Mouse (Mus musculus) adrenal gland, adult (tissue): ENCODE data around the gene 2900026A02Rik.
A peak's percentile ranks its signal among the peaks of the same experiment; 100 is the strongest.

Experiments used
- DNase-seq, 2 experiments: peaks; one replicate each; pipeline ENCODE4 v3.0.0; 2022 to 2023; ENCODE audit warnings: low spot score in 1 of 2; ENCODE audit not compliant: inconsistent age in 2 of 2

The 2900026A02Rik gene

DNA sequence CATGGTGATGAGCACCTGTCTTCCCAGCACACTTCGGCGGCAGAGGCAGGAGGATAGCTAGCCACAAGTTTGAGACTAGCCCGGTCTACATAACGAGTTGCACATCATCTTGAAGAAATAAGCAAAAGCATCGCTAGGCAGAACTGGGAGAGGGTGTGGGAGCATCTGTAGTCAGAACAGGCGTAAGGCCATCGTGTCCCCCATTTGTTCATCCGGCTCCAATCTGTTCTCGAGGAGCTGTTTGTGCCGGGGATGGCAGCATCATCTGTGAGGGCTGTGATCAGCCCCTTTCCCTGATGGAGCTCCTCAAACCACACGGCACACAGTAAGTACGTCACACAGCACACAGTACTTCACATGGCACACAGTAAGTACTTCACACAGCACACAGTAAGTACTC is 94.6 kb downstream of the 2900026A02Rik start:
- no peak for DNase-seq

DNA sequence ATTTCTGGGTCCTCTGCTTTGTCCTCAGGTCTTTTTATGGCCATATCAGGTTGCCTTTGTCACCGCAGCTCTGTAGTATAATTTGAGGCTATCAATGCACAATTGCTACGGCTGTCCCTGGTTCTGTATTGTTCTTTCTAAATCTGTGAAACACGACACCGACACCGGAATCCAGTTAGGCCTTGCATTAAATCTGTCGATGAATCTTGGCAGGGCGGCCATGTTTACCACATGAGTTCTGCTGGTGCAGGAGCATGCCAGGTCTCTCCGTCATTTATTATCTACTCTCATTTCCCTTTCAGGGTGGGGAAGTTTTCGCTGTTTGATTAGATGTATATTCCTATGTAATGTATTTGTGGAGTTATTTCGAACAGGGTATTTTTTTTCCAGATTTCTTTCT is 97.3 kb downstream of the 2900026A02Rik start:
- DNase-seq, result no peak

DNA sequence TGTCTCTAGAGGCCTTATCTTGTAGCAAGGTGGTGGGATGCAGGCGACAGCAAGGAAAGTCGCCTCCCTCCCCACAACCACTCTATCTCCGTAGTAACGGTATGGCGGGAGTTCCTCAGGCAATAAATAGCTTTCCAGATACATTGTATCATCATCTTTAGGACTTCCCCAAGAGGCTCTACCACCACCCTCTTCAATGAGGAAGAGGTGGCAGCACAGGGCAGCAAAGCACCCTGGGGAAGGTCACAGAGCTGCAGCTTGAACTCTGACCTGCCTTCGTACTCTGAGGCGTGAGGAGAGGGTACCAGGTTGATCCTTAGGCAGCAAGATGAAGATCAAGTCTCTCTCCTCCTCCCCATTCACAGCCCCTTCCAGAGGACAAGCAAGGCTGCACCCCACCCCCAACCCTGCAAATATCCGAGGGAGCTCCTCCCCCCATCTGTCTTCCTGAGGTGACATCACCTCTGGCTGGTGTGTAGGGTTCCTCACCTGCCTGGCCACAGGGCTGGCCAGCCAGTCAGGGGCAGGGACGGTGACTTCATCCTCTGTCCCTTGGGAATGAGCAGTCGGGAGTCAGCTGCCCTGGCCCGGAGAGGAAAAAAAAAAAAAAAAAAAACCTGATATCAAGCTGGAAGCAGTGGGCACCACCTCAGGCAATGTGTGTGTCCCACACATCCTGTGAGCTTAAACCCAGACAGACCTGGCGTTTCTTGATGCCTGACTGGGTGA is 98.5 kb downstream of the 2900026A02Rik start:
- DNase-seq, result no peak

DNA sequence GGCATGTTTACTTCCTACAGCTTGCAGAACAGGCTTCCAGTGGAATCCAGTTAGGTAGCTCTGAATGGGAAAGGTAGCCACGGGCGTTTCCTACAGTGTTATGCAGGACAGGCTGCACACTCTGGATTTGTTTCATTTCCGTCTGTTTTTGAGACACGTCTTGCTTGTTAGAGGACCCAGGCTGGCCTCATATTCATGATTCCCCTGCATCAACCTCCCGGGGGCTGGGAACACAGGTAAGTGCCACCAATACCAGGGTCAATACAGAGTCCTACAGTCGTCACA is 99.5 kb downstream of the 2900026A02Rik start:
- no peak for DNase-seq

DNA sequence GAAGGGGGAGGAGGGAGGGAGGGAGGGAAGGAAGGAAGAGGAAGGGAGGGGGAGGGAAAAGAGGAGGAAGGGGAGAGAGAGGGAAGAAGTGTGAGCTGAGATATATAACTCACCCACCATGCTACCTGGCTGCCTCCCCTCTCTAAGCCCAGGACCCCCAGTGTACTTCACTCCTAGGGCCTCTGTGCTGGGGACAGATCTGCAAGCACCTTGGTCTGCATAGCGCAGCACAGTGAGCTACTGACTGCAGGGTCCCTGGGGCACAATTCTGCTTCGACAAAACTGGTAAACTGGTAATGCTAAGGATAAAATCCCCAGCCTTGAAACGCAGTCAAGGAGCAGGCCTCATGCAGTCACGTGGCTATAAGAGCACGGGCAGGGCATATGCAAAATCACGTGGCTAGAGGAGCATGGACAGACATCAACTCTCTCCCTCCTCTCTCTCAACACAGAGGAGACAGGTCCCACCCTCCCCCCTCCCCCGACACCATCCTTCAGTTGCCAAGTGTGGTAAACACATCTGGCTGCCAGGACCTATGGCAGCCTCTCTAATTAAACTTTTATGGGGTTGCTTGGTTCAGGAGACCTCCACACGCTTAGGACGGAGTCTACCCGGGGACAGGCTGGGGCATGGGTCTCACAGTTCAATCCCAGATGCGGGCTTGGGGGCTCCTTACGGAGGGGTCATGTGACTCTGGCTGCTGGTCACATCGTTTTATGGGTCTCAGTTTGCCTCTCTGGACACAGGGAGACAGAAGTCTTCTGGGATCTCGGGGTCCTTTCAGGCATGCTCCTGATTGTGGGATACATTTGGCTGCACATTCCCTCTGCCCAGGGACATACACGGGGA is 100.1 kb downstream of the 2900026A02Rik start:
- no peak for DNase-seq

DNA sequence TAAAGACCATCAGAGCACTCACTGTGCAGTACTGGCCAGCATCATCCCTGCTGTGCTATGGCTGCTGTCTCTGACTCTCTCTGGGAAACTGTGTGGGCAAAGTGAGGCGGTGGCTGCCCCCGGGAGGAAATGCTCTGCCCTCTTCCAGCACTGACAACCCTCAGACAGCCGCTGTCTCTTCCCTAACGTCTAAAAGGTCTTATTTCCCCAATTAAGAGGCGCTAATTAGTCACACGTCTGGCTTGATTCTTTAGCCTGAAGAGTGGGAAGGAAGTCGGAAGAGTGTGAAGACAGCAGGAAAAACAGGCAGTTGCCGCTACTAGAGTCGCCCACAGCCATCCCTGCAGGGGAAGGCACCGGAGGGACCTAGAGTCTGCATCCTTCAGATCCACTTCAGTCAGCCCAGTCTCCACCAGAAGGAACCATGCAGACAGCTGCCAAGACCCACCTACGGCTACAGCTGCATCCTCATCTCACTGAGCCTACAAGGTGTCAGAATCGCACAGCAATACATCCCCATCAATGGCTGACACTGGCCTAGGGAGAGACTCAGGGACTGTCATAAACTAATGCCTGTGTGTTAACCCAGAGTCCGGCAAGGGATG is 101.1 kb downstream of the 2900026A02Rik start:
- DNase-seq, result no peak

DNA sequence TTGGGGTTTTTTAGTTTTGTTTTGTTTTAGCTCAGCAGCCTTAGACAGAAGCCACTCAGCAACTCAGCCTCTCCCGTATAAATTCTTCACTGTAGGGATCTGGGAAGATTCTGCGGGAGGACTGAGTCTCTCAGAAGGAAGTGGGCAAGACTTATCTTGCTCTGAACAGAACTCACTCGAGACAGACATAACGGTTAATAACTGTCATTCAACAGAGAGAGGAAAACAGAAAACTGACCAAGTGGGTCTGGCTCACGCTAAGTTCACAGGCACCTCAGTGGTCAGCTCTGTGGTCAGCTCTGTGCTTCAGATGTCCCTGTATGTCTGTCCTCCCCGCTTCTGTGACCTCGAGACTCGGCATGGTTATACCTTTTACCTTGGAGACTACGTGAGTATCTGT is 101.7 kb downstream of the 2900026A02Rik start:
- DNase-seq, result no peak

DNA sequence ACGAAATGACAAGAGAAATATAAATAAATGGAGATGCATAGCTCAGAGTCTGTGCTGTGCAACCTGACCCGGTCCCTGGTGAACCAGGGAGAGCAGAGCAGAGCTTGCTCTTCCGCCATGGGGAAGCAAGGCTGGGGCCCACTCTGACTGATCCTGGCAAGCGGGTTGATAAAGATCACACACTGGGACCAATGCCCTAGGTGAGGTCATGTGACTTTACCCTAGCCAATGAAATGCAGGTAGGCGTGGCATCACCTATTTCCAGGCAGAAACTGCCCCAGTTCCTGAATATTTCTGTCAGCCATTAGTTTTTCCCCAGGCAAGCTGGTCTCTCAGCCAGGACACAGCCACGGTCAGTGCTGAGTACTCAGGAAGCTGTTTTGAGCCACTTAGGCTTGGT is 102.3 kb downstream of the 2900026A02Rik start:
- peak in 1 of 2 experiments; percentile 29 for DNase-seq

DNA sequence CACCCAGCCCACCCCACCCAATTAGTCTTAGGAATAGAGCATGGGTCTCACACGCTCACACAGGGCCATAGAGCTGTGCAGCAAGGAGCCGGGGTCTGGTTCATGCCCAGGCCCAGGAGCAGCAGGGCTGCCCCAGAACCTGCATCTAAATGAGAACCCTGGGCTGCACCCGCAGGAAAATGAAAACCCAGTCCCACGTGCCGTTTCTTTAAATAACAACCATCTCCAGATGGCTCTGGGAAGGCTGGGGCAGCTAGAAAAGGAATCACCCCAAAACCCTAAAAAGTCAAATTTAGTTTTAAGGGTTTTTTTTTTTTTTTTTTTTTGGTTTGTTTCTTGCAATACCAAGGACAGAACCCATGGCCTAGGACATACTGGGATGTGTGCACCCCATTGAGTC is 103.7 kb downstream of the 2900026A02Rik start:
- DNase-seq, result no peak

DNA sequence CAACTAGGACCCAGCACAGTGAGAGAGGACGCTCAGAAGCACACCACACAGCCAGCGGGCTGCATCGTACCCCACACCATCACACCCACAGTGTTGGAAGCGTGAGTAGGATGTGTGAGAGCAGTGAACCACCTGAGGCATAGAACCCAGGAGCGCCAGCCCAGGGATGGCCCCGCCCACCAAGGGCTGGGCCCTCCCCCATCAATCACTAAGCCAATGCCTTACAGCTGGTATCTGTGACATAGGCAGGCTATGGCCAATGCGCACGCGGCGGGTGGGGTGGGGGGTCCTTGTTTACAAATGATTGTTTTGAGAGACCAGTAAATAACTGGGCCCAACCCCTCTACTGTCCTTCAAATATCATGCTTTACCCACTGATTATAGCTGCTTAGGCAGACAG is 105.1 kb downstream of the 2900026A02Rik start:
- DNase-seq, result no peak

DNA sequence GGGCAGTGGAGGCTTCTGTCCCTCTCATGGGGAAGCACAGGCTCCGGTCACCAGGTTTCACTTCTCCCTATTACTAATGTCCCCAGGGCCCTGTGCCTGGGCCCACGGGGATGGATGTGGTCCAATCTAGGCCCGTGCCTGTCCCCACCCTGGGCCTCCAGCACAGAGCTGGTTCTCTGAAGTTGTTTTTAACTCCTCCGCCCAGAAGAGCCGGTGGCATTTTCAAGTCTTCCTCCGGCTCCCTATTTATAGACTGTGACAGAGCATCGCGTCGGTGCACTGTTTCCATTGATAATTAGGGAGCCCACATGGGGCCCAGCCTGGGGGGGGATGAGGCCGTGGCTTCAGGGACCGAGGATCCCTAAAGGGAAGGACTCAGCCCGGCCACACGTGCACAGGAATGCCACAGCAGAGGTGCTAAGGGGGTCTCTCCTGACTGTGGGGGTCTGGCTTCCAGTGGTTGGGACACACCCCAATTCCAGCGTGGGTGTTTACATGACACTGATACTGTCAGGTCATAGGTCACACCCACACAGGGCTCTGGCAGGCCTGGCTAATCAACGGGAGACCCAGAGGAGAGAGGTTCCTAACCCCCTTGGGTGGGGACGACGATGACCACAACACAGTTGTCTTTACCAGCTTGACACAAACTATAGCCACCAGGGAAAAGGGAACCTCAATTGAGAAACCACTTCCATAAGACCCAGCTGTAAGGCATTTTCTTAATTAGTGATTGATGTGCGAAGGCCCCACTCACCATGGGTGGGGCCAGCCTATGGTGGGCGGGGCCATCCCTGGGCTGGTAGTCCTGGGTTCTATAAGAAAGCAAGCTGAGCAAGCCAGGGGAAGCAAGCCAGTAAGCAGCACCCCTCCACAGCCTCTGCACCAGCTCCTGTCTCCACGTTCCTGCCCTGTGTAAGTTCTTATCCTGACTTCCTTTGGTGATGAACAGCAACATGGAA is 106.5 kb downstream of the 2900026A02Rik start:
- DNase-seq, result peak in 1 of 2 experiments; percentile 38

DNA sequence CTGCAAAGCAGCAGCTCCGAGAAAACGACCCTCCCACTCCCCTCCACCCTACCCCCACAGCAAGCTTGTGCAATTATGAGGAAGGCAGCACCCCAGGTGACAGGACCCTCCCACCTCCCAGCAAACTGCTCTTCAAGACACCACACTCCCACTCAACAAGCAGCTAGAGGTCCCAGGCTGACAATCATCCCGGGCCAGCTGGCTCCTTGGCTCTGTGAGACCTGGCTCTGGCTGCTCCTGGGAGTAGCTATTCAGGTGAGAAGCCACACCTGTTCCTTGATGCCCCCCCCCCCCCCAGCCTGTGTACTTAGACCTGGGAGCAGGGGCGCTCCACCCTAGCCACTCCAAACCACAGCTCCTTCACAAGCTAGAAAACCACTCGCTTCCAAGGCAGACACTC is 107.9 kb downstream of the 2900026A02Rik start:
- DNase-seq, result no peak

DNA sequence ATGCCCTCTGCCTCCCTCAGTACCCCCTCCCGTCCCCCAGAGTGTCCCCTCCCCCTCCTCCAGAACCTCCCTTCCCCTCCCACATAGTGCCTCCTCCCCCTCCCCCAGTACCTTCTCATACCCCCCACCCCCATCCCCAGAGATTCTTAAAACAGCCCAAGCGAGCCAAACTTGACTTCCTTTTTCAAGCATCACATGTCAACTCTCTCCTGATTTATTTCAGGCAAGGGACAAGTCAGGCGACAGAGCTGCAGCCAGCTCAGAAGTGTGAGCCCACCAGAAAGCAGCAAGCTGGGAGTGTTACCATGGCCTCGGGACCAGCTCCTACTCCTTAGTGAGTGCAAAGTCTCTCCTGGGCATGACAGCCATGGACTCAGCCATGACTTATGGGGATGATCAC is 109.7 kb downstream of the 2900026A02Rik start:
- DNase-seq, result no peak

DNA sequence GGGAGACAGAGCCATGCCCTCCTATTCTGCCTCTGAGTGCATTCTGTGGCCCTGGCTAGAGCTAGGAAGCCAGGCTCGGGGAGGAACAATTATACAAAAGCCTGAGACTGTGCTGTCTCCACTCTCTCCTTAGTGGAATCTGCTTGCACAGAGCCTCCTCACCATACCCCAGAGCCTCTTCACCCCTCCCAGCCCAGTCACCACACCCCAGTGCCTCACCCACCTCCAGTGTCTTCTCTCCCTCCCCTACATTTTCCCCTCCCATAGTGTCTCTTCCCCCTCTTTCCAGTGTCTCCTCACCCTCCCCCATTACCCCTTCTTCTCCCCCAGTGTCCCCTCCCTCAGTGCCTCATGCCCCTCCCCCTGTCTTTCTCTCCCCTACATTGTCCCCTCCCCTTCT is 110.1 kb downstream of the 2900026A02Rik start:
- DNase-seq, result no peak

DNA sequence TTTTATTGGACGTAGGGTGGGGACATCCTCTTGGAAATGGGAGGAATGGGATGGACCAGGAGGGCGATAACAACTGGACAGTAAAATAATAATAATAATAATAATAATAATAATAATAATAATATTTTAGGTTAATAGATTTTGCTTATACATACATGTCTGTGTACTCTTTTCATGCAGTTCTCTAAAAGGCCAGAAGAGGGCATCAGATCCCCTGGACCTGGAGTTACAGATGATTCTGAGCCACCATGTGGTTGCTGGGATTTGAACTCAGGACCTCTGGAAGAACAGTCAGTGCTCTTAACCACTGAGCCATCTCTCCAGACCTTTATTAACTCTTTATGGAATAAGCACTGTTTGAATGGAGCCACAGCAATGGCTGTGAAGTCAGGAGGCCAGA is 111.4 kb downstream of the 2900026A02Rik start:
- DNase-seq, result peak in 1 of 2 experiments; percentile 73

DNA sequence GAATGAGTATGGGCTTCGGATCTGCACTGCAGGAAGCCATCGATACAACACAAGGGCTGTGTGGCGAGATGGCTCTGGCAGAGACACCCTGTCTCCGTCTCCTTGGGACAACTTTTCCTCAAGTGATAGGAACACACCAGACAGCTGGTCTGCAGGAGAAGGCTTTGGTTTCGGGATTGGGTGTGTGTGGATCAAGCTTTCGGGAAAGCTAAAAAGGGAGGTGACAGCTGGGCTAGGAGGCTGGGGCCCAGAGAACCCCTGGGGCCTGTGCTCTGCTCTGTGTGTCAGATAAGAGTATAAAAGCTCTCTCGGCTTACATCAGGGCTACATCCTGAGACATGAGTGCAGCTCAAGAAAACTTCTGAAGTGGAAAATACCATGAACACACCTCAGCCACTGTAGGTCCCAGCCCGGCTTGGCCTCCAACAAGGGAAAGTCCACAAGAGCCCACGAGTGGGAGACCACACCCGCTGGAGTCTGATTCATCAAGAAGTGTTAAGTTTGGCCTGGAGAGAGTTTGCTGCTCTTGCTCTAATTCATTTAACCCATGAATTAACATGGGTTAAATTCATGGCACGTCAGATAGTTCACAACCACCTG is 112.8 kb downstream of the 2900026A02Rik start:
- DNase-seq, result peak in 1 of 2 experiments; percentile 24

DNA sequence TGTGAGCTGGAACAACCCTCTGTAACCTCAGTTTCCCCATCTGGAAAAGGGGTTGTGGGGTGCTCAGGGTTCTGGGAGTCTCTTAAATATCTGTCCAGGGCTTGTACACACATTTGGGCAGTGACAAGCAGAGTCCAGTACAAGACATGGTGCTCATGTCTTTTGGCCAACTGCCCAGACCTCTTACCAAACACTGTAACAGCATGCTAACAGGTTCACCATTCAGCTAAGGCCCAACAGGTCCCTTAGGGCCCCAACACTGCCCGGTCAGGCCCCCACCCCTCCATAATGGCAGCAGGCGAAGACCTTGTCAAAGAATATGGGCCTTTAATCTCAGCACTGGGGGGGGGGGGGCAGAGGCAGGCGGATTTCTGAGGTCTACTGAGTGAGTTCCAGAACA is 113.3 kb downstream of the 2900026A02Rik start:
- DNase-seq, result peak in 1 of 2 experiments; percentile 59

DNA sequence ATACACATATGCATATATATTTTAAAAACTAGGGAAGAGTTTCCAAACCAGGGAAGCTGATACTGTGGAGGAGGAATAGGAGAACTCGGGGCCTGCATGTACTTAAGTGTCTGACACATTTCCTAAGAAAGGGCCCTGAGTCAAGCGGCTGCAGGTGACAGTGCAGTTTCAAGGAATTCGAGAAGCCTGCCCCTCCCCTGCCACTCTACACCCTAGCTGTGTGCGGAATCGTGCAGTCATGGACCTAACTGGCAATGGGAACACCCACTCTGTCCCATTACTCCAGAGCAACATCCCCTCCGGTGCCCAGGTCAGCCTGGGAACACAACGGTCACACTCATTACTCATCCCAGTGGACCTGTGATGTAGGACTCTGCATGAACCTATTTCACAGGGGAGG is 114.4 kb downstream of the 2900026A02Rik start:
- DNase-seq, result no peak

DNA sequence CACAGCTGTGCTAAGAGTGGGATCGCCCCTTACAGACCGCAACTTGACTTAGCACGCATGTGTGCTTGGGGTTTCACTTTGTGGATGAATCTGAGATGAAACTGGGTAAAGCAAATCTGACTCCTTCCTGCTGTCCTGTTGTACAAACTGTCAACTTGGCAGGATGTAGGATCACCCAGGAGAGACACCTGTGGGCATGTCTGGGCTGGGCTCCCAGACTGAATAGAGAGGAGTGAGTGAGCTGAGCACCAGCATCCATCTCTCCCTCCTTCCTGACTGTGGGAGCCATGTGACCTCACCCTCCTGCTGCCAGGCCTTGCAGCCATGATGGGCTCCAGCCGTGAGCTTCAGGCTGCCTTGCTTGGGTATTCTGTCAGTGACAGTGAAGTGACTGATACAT is 115.6 kb downstream of the 2900026A02Rik start:
- DNase-seq, result no peak

DNA sequence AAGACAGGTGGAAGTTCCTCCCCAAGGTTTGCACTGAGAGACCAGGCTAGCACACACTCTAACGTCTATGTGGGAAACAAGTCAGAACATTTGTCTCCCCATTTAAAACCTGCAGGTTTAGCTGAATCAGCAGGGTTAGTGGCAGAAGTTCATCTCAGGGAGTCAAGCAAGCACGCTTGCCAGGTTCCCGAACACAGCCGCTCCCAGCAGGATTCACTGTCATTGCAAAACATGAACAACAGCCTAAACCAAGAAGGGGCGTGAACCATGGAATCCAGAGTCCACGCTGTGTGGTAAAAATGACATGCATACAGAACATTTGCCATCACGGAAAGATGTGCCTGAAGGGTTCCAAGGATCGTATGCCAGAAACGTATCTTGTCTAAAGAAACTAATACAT is 116.0 kb downstream of the 2900026A02Rik start:
- no peak for DNase-seq

DNA sequence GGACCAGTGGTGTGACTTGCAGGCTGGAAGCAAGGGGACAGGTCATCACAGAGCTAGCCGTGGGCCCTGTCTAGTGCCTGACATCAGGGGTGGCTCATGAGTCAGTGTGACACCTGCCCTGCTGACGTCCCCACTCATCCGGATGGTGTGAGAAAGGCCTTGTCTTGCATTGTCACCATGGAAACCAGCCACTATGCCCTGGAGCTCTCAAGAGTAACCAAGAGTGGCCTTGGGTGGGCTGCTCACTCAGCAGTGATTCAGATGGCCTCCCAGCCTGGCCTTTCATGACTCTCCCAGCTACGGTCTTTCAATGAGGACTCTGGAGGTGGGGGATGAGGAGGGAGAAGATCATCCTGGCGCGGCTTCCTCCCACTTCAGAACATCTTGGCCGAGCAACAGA is 118.6 kb downstream of the 2900026A02Rik start:
- DNase-seq, result peak; percentile 85 to 90
